In the genomic region with DNA sequence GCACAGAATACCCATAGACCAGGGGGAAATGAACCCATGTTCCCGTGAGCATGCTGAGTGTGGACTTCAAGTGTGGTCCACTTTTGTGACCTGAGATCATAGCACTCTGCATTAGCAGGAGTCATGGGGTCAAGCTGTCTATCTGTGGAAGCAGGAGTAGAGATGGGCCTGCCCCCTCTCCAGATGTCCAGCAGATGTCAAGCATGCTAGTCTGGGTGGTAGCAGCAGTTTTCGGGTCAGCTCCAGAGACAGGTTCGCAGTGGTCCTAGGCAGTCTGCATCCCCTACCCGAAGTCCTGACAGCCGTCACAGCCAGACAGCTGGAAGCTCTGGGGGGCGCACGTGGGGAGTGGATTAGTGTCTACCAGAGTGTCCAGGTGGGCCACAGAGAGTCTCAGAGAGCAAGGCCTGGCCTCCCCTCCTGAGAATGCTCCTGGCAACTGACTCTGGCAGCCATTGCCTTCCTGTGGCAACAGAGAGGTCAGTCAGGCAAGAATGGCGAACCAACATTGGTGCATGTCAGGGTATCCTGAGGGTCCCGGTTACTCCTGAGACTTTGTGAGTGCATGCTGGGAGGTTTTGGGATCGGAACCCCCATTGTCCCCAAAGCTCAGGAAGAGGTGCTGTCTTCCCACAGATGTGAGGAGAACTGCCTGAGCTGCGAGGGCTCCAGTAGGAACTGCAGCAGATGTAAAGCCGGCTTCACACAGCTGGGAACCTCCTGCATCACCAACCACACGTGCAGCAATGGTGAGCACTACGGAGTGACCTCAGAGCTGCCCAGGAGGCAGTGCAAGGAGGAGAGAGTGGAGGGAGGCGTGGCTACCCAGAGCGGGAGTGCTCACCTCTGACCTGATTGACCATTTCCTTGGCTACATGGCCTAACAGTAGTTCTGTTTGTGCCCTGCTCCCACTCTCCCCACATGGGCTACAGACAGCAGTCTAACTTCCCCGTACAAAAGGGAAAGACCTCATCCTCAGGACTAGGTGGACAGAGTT, we compare ENCODE assay signal across 19 mouse cellular contexts. TPM values are rescaled to one million over a fixed set of nuclear protein-coding genes. Genes with fewer than 3 reads are reported as not detected.
DNase-seq lines count a peak whose midpoint lies in the region; ATAC-seq and TF ChIP-seq lines count a peak whose summit lies in the region.
"Had no signal": no experiment of that assay in that cellular context is flagged by ENCODE, and none has a peak within 500 bp of the region (broad histone marks: within the 10 kb centered on the region; RNA-seq: fewer than 3 reads in every experiment).

No protein-coding gene starts in this region.

- 66% methylated on average over 17 of the region's 17 CpGs for WGBS in liver, adult 2 months
- WGBS in embryonic facial prominence, embryonic 11.5 days = 34% methylated on average over 17 of the region's 17 CpGs
- WGBS in forebrain, embryonic 14.5 days = 65% methylated on average over 17 of the region's 17 CpGs

- H3K9ac ChIP-seq in liver, adult 2 months (ENCODE audit: low read depth, low read length) = no peak overlapping the region
- H3K9ac ChIP-seq in embryonic facial prominence, embryonic 11.5 days (replicated peaks; ENCODE audit: low read length) = no peak overlapping the region
- no peak overlapping the region for H3K9ac ChIP-seq in forebrain, embryonic 14.5 days (ENCODE audit: low read length)
- H3K9ac ChIP-seq: embryonic facial prominence, embryonic 12.5 days; heart, embryonic 13.5 days; limb, embryonic 15.5 days had no signal

- no peak overlapping the region for H3K4me2 ChIP-seq in embryonic facial prominence, embryonic 11.5 days (ENCODE audit: low read depth, low read length)
- no peak overlapping the region for H3K4me2 ChIP-seq in forebrain, embryonic 14.5 days (ENCODE audit: low read length)
- H3K4me2 ChIP-seq: embryonic facial prominence, embryonic 12.5 days; heart, embryonic 13.5 days; limb, embryonic 15.5 days had no signal

- no peak for TF ChIP-seq POLR2A in liver, adult 2 months (IDR thresholded peaks at IDR 0.05; ENCODE audit: extremely low read depth, insufficient read depth, low read length)

- peak; percentile 44 for DNase-seq in liver, adult 2 months (ENCODE audit: extremely low read depth, low read depth, low spot score)
- no peak for DNase-seq in liver
- peak; percentile 50 for DNase-seq in embryo, embryonic 10.5 days (ENCODE audit: low spot score)
- DNase-seq in embryonic facial prominence, embryonic 11.5 days (ENCODE audit: low spot score) = no peak
- peak; percentile 7 for DNase-seq in lung, postnatal 14 days
- no peak for DNase-seq in forebrain, embryonic 14.5 days (ENCODE audit: low spot score)
- DNase-seq in spleen, adult 12 weeks (ENCODE audit: low spot score) = no peak
- no peak for DNase-seq in spleen, postnatal 4 days (ENCODE audit: low spot score in 2 of 2)
- DNase-seq: cerebellum, adult 9-10 months; kidney, adult 18-20 months; right cerebral cortex, postnatal 4 days had no signal

- ATAC-seq in embryonic facial prominence, embryonic 11.5 days (replicated peaks; ENCODE audit: insufficient number of reproducible peaks, low FRiP score, low TSS enrichment, low read depth) = 0 out of 2 replicates have a peak, but pooled peaks have one; percentile 19
- no peak for ATAC-seq in forebrain, embryonic 14.5 days

- no peak for TF ChIP-seq CTCF in liver, adult 2 months (IDR thresholded peaks at IDR 0.05; ENCODE audit: low read depth, low read length)

- no peaks in the 10 kb centered on the region for H3K79me2 ChIP-seq in liver, adult 2 months (ENCODE audit: control insufficient read depth, insufficient read depth, low read length)

- no peaks in the 10 kb centered on the region for H3K4me1 ChIP-seq in liver, adult 2 months (ENCODE audit: control insufficient read depth, insufficient read depth, low read length)
- H3K4me1 ChIP-seq in embryonic facial prominence, embryonic 11.5 days (ENCODE audit: control insufficient read depth, insufficient read depth, low read length) = no peaks in the 10 kb centered on the region; the same call in 1 of the 2 replicates
- H3K4me1 ChIP-seq in forebrain, embryonic 14.5 days (ENCODE audit: control insufficient read depth, insufficient read depth, low read length) = no peaks in the 10 kb centered on the region; the same call in 1 of the 2 replicates
- H3K4me1 ChIP-seq: heart, embryonic 13.5 days had no signal

- peaks cover 12% of the 10 kb centered on the region for H3K36me3 ChIP-seq in liver, adult 2 months (ENCODE audit: control insufficient read depth, insufficient read depth, low read length)
- H3K36me3 ChIP-seq in embryonic facial prominence, embryonic 11.5 days (replicated peaks; ENCODE audit: control insufficient read depth, insufficient read depth, low read depth, low read length) = no peaks in the 10 kb centered on the region
- no peaks in the 10 kb centered on the region for H3K36me3 ChIP-seq in forebrain, embryonic 14.5 days (ENCODE audit: control insufficient read depth, insufficient read depth, low read length)
- H3K36me3 ChIP-seq: embryonic facial prominence, embryonic 12.5 days; forebrain, embryonic 10.5 days; heart, embryonic 13.5 days had no signal

- H3K4me3 ChIP-seq in liver, adult 2 months (ENCODE audit: insufficient read depth, low read depth, low read length) = no peak overlapping the region
- no peak overlapping the region for H3K4me3 ChIP-seq in embryonic facial prominence, embryonic 11.5 days (ENCODE audit: low read depth, low read length)
- H3K4me3 ChIP-seq in forebrain, embryonic 14.5 days (ENCODE audit: low read depth, low read length) = no peak overlapping the region
- H3K4me3 ChIP-seq: embryonic facial prominence, embryonic 12.5 days; forebrain, embryonic 10.5 days; heart, embryonic 13.5 days; limb, embryonic 15.5 days had no signal

- H3K9me3 ChIP-seq in embryonic facial prominence, embryonic 11.5 days (replicated peaks; ENCODE audit: control insufficient read depth, low read length) = no peaks in the 10 kb centered on the region
- H3K9me3 ChIP-seq in forebrain, embryonic 14.5 days (replicated peaks; ENCODE audit: control insufficient read depth, low read length) = no peaks in the 10 kb centered on the region
- H3K9me3 ChIP-seq: embryonic facial prominence, embryonic 12.5 days; forebrain, embryonic 10.5 days; heart, embryonic 13.5 days; limb, embryonic 15.5 days had no signal

- no peaks in the 10 kb centered on the region for H3K27me3 ChIP-seq in liver, adult 2 months (ENCODE audit: control insufficient read depth, insufficient read depth, low read length)
- H3K27me3 ChIP-seq in embryonic facial prominence, embryonic 11.5 days (ENCODE audit: control insufficient read depth, insufficient read depth, low read length) = no peaks in the 10 kb centered on the region
- no peaks in the 10 kb centered on the region for H3K27me3 ChIP-seq in forebrain, embryonic 14.5 days (replicated peaks; ENCODE audit: control insufficient read depth, insufficient read depth, low read length)
- H3K27me3 ChIP-seq: embryonic facial prominence, embryonic 12.5 days had no signal

- H3K27ac ChIP-seq in liver, adult 2 months (replicated peaks; ENCODE audit: insufficient read depth, low read depth, low read length) = no peak overlapping the region
- H3K27ac ChIP-seq in embryonic facial prominence, embryonic 11.5 days (replicated peaks; ENCODE audit: low read depth, low read length) = no peak overlapping the region
- no peak overlapping the region for H3K27ac ChIP-seq in forebrain, embryonic 14.5 days (ENCODE audit: low read depth, low read length)
- H3K27ac ChIP-seq: embryonic facial prominence, embryonic 12.5 days; forebrain, embryonic 10.5 days; heart, embryonic 13.5 days; limb, embryonic 15.5 days had no signal

RNA-seq across cellular contexts. Expression of a gene that starts 3.8 kb away (rescaled TPM):
- not detected in 2 replicates for total RNA-seq in liver, adult 2 months (2014; rRNA removed)
- polyA plus RNA-seq in liver, adult 2 months (2012; rRNA removed) = not detected in 2 replicates
- polyA plus RNA-seq in embryonic facial prominence, embryonic 11.5 days (2014; fragmentation: Nextera tagmentation; extraction: Ambion mirVana) = not detected in 2 replicates
- polyA plus RNA-seq in forebrain, embryonic 14.5 days (2014; fragmentation: Nextera tagmentation; extraction: Ambion mirVana) = not detected in 2 replicates
- total RNA-seq: CH12.LX; gastrocnemius, adult 18-20 months; hematopoietic stem cell, adult 5-6 weeks; megakaryocyte-erythroid progenitor cell, adult 5-6 weeks had no signal
- polyA plus RNA-seq: embryonic facial prominence, embryonic 12.5 days; forebrain, embryonic 10.5 days; heart, embryonic 13.5 days; limb, embryonic 15.5 days had no signal

RNA-seq across cellular contexts. Expression of a gene that starts 11.6 kb away (rescaled TPM):
- 15.4 and 18.9 TPM in 2 replicates for total RNA-seq in liver, adult 2 months (2014; rRNA removed)
- 9.1 and 9.8 TPM in 2 replicates for polyA plus RNA-seq in liver, adult 2 months (2012; rRNA removed)
- polyA plus RNA-seq in embryonic facial prominence, embryonic 11.5 days (2014; fragmentation: Nextera tagmentation; extraction: Ambion mirVana) = 252 and 276 TPM in 2 replicates
- polyA plus RNA-seq in forebrain, embryonic 14.5 days (2014; fragmentation: Nextera tagmentation; extraction: Ambion mirVana) = 151 and 157 TPM in 2 replicates

RNA-seq across cellular contexts. Expression of a gene that starts 32.2 kb away (rescaled TPM):
- 68.9 and 94.2 TPM in 2 replicates for total RNA-seq in liver, adult 2 months (2014; rRNA removed)
- polyA plus RNA-seq in liver, adult 2 months (2012; rRNA removed) = 140 and 164 TPM in 2 replicates
- 81.7 and 88.3 TPM in 2 replicates for polyA plus RNA-seq in embryonic facial prominence, embryonic 11.5 days (2014; fragmentation: Nextera tagmentation; extraction: Ambion mirVana)
- polyA plus RNA-seq in forebrain, embryonic 14.5 days (2014; fragmentation: Nextera tagmentation; extraction: Ambion mirVana) = 78.6 and 78.8 TPM in 2 replicates

Comparison
In these comparisons a context has a peak if more than half of its experiments do, and no peak if none do; other contexts are left out.
1. DNase-seq: peak in liver, adult 2 months (single experiment), embryo, embryonic 10.5 days (single experiment) and lung, postnatal 14 days (single experiment); none in liver (single experiment), embryonic facial prominence, embryonic 11.5 days (single experiment), forebrain, embryonic 14.5 days (single experiment), spleen, adult 12 weeks (single experiment) and spleen, postnatal 4 days (0 of 2).
2. RNA of a gene that starts 11.6 kb away (polyA plus RNA-seq): 252 to 276 TPM in embryonic facial prominence, embryonic 11.5 days and 151 to 157 TPM in forebrain, embryonic 14.5 days; 9.1 to 9.8 TPM in liver, adult 2 months; every median in the first group is over 10 times any median in the second.